Mouse (Mus musculus) heart, adult 2 months (tissue): ENCODE results near the gene Tmem143.

Experiments
- CTCF ChIP-seq: fragments of 200-600 bp; IDR thresholded peaks from 2 replicates; pipeline ENCODE4 v1.8.1; 2022; ENCODE audit warnings: antibody characterized with exemption, mild to moderate bottlenecking, moderate library complexity
- POLR2A ChIP-seq: fragments of 200-500 bp; IDR thresholded peaks from 2 replicates; pipeline ENCODE4 v1.6.1; 2011; ENCODE audit warnings: mild to moderate bottlenecking, low read depth, low read length, control low read depth; ENCODE audit not compliant: insufficient read depth

GRCm38 (mm10) chr7:45917926-45918325 is 21.2 kb downstream of the Tmem143 start:
- TF ChIP-seq CTCF (no peak), POLR2A (no peak)
